Mouse (Mus musculus) thymus, adult 2 months (tissue): ENCODE measurements around the gene Trp53tg5. TPM values are rescaled to one million over a fixed set of nuclear protein-coding genes. Genes with fewer than 3 reads are reported as not detected.

ENCODE experiments used
- DNase-seq: peaks from one replicate; pipeline ENCODE4 v3.0.0; 2021
- H3K27ac ChIP-seq: fragments of 200-500 bp; 2 replicates; pipeline ENCODE4 v1.5.1; 2012; ENCODE audit warnings: low read length, control low read depth; ENCODE audit not compliant: control insufficient read depth, insufficient read depth
- H3K27me3 ChIP-seq: fragments of 200-500 bp; 2 replicates; pipeline ENCODE4 v1.6.1; 2012; ENCODE audit warnings: mild to moderate bottlenecking, low read length, moderate library complexity, mixed read lengths; ENCODE audit not compliant: control insufficient read depth, insufficient read depth
- H3K36me3 ChIP-seq: fragments of 200-500 bp; 2 replicates; pipeline ENCODE4 v1.6.1; 2012; ENCODE audit warnings: mild to moderate bottlenecking, low read length, moderate library complexity; ENCODE audit not compliant: control insufficient read depth, insufficient read depth
- H3K4me1 ChIP-seq: fragments of 200-500 bp; replicated peaks from 2 replicates; pipeline ENCODE4 v1.6.1; 2012; ENCODE audit warnings: low read length; ENCODE audit not compliant: control insufficient read depth, insufficient read depth
- H3K4me3 ChIP-seq: fragments of 200-500 bp; 2 replicates; pipeline ENCODE4 v1.5.1; 2012; ENCODE audit warnings: mild to moderate bottlenecking, low read length, control low read depth, moderate library complexity; ENCODE audit not compliant: control insufficient read depth, insufficient read depth
- CTCF ChIP-seq: fragments of 200-500 bp; IDR thresholded peaks from 2 replicates; pipeline ENCODE4 v1.5.1; 2012; ENCODE audit warnings: mild to moderate bottlenecking, control low read depth, low read length, moderate library complexity, borderline replicate concordance; ENCODE audit not compliant: control insufficient read depth, poor library complexity, insufficient read depth; ENCODE audit errors: extremely low read depth
- POLR2A ChIP-seq: fragments of 200-500 bp; IDR thresholded peaks from 2 replicates; pipeline ENCODE4 v1.6.1; 2012; ENCODE audit warnings: mild to moderate bottlenecking, low read length, control low read depth, moderate library complexity; ENCODE audit not compliant: control insufficient read depth, poor library complexity, insufficient read depth; ENCODE audit errors: extremely low read depth
- WGBS: fragments of 180-500 bp; shearing (Covaris S2); methylation state at CpG from one replicate; pipeline ENCODE4 v1.1.7; 2018; 5-methylcytosine and 5-hydroxymethylcytosine counted together
- polyA plus RNA-seq: library from polyadenylated mRNA; depleted of rRNA; stranded (reverse); fragments of >200 nt; gene quantifications from 2 replicates; pipeline ENCODE4 v1.2.3, GENCODE M21; 2012

The Trp53tg5 gene
- polyA plus RNA-seq, 1 experiment = not detected

- peaks cover 8% of the 10 kb centered on the region for H3K36me3 ChIP-seq
- no peak overlapping the region for H3K27ac ChIP-seq
- DNase-seq = no peak
- WGBS = 81% methylated on average over 5 of the region's 5 CpGs
- no peak overlapping the region for H3K4me3 ChIP-seq
- no peaks in the 10 kb centered on the region for H3K27me3 ChIP-seq
- H3K4me1 ChIP-seq = no peaks in the 10 kb centered on the region
- TF ChIP-seq CTCF = no peak
- TF ChIP-seq POLR2A = no peak
Observed at GRCm38 (mm10) chr2:164510621-164511190, 37.2 kb upstream of the Trp53tg5 start.

- Histone ChIP-seq H3K4me1 (no peaks in the 10 kb centered on the region), H3K4me3 (no peak overlapping the region), H3K27ac (no peak overlapping the region), H3K36me3 (peaks cover 33% of the 10 kb centered on the region), H3K27me3 (no peaks in the 10 kb centered on the region)
- 95% methylated on average over 19 of the region's 19 CpGs for WGBS
- no peak for DNase-seq
- TF ChIP-seq POLR2A (no peak), CTCF (no peak)
Observed at GRCm38 (mm10) chr2:164507811-164508210, 34.3 kb upstream of the Trp53tg5 start.

DNA sequence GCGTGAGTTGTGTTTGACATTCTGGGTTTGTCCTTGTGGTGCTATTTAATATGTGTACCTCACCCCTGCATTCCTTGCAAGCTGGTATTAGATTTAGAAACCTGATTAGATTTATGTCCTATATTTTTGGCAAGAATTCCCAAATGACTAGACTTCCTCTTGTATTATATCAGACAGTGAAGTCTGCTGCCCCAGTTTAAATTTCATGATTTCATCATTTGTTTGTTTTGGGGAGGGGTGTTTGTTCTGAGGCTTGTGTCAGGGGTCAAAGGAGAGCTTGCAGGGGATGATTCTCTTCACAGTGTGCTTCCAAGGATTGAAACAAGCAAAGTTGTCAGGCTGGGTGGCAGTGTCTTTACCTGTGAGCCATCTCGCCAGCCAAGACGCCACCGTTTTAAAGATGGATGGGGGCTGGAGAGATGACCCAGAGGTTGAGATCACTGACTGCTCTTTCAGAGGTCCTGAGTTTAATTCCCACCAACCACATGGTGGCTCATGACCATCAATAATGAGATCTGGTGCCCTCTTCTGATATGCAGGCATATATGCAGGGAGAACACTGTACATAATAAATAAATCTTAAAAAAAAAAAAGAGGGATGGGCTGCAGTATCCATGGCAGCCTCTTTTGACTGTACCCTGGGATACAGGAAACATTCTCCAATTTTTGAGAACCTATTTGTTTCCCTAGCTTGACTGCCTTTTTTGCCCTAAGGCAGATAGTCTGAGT, 32.3 kb upstream of the Trp53tg5 start:
- no peak overlapping the region for H3K4me3 ChIP-seq
- DNase-seq = no peak
- H3K4me1 ChIP-seq = no peaks in the 10 kb centered on the region
- 98% methylated on average over 4 of the region's 4 CpGs for WGBS
- no peaks in the 10 kb centered on the region for H3K27me3 ChIP-seq
- no peak overlapping the region for H3K27ac ChIP-seq
- no peak for TF ChIP-seq POLR2A
- TF ChIP-seq CTCF = no peak
- peaks cover 49% of the 10 kb centered on the region for H3K36me3 ChIP-seq

GRCm38 (mm10) chr2:164504919-164505318, 31.4 kb upstream of the Trp53tg5 start:
- TF ChIP-seq POLR2A = no peak
- no peak for TF ChIP-seq CTCF
- Histone ChIP-seq H3K4me1 (no peaks in the 10 kb centered on the region), H3K27ac (no peak overlapping the region), H3K4me3 (no peak overlapping the region), H3K27me3 (no peaks in the 10 kb centered on the region), H3K36me3 (peaks cover 56% of the 10 kb centered on the region)
- DNase-seq = no peak
- WGBS = 93% methylated on average over 3 of the region's 3 CpGs

DNA sequence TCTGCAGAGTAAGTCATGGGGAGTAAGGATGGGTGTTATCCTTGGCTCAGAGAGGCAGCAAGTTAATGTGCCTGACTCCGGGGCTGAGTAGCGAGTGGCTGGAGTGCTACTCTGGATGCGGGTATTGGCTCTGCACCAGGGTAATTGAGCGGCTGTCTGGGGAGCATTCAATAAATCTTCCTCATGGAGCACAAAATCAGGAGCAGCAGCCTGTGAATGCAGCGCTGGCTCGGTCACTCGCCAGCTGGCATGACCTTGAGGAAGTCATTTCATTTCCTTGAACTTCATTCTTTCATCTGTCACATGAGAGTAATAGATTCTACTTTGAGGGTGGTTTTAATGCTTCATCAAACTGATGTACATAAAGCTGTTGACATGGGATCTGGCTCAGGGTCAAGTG, 27.0 kb upstream of the Trp53tg5 start:
- H3K4me3 ChIP-seq = no peak overlapping the region
- peaks cover 6% of the 10 kb centered on the region for H3K4me1 ChIP-seq
- TF ChIP-seq CTCF = no peak
- no peak for TF ChIP-seq POLR2A
- peaks cover 49% of the 10 kb centered on the region for H3K36me3 ChIP-seq
- H3K27me3 ChIP-seq = no peaks in the 10 kb centered on the region
- no peak overlapping the region for H3K27ac ChIP-seq
- 95% methylated on average over 7 of the region's 7 CpGs for WGBS
- no peak for DNase-seq

DNA sequence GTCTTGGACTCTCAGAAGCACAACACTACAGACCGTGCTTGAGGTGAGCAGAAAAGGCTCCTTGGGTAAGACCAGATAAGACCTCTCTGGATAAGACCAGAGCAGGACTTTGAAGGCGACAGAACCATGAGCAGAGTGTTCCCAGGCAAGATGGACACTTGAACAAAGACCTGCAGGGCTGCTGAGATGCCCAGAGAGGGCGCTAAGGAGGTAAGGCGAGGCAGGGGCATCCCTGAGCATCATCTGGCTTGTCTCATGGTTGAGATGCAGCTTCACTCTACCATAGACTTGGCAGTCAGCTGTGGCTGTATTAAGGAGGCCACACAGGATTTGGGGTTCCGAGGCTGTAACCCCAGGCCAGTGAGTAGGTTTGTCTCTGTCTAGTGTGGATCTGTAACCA, 25.8 kb upstream of the Trp53tg5 start:
- 97% methylated on average over 5 of the region's 5 CpGs for WGBS
- Histone ChIP-seq H3K4me1 (peaks cover 6% of the 10 kb centered on the region), H3K36me3 (peaks cover 40% of the 10 kb centered on the region), H3K4me3 (no peak overlapping the region), H3K27me3 (no peaks in the 10 kb centered on the region), H3K27ac (no peak overlapping the region)
- TF ChIP-seq POLR2A (no peak), CTCF (no peak)
- DNase-seq = no peak
